Mouse (Mus musculus) C2C12 (cell line): ENCODE data around the gene Tsr3. TPM values are rescaled to one million over a fixed set of nuclear protein-coding genes. Genes with fewer than 3 reads are reported as not detected.

Experiments used
- H3K27me3 ChIP-seq: one replicate; pipeline ENCODE4 v1.6.1; 2011; ENCODE audit not compliant: control insufficient read depth, insufficient read depth, insufficient read length
- H3K36me3 ChIP-seq: one replicate; pipeline ENCODE4 v1.6.1; 2011; ENCODE audit not compliant: control insufficient read depth, insufficient read depth
- H3K4me3 ChIP-seq: one replicate; pipeline ENCODE4 v1.5.1; 2011; ENCODE audit warnings: mild to moderate bottlenecking, control low read depth; ENCODE audit not compliant: poor library complexity, insufficient read depth, severe bottlenecking
- H3K79me2 ChIP-seq: one replicate; pipeline ENCODE4 v1.6.1; 2011; ENCODE audit not compliant: control insufficient read depth, insufficient read depth
- H3K79me3 ChIP-seq: one replicate; pipeline ENCODE4 v1.6.1; 2011; ENCODE audit warnings: low read depth, control low read depth
- H3ac ChIP-seq: one replicate; pipeline ENCODE3; 2011; ENCODE audit warnings: low read depth; ENCODE audit not compliant: control insufficient read depth, insufficient read length
- CEBPB ChIP-seq: IDR thresholded peaks from one replicate; pipeline ENCODE4 v1.6.1; 2011; ENCODE audit warnings: low read depth, mild to moderate bottlenecking, control low read depth, moderate library complexity
- CTCF ChIP-seq: IDR thresholded peaks from one replicate; pipeline ENCODE4 v1.5.1; 2011; ENCODE audit not compliant: control insufficient read depth, insufficient read depth, insufficient read length
- FOSL1 ChIP-seq: IDR thresholded peaks from one replicate; pipeline ENCODE4 v1.8.0; 2011; ENCODE audit warnings: mild to moderate bottlenecking, low read length; ENCODE audit not compliant: poor library complexity, insufficient read depth, severe bottlenecking
- MAX ChIP-seq: IDR thresholded peaks from one replicate; pipeline ENCODE4 v1.6.1; 2011; ENCODE audit warnings: mild to moderate bottlenecking, control low read depth
- MYOD1 ChIP-seq: IDR thresholded peaks from one replicate; pipeline ENCODE4 v1.6.1; 2011; ENCODE audit warnings: low read depth; ENCODE audit not compliant: control insufficient read depth, insufficient read length
- MYOG ChIP-seq: IDR thresholded peaks from one replicate; pipeline ENCODE4 v1.6.1; 2011; ENCODE audit not compliant: control insufficient read depth, insufficient read length; ENCODE audit errors: extremely low read depth
- USF1 ChIP-seq: IDR thresholded peaks from one replicate; pipeline ENCODE4 v1.6.1; 2011; ENCODE audit warnings: low read depth, mild to moderate bottlenecking, control low read depth, moderate library complexity
- polyA plus RNA-seq: library from polyadenylated mRNA; unstranded; fragments of >200 nt; fragmentation: generic; extraction: Trizol; gene quantifications from one replicate; pipeline ENCODE4 v1.2.1, GENCODE M21; 2012; ENCODE audit warnings: missing spikeins

The Tsr3 gene
- polyA plus RNA-seq, 1 experiment: 39.3 TPM

DNA sequence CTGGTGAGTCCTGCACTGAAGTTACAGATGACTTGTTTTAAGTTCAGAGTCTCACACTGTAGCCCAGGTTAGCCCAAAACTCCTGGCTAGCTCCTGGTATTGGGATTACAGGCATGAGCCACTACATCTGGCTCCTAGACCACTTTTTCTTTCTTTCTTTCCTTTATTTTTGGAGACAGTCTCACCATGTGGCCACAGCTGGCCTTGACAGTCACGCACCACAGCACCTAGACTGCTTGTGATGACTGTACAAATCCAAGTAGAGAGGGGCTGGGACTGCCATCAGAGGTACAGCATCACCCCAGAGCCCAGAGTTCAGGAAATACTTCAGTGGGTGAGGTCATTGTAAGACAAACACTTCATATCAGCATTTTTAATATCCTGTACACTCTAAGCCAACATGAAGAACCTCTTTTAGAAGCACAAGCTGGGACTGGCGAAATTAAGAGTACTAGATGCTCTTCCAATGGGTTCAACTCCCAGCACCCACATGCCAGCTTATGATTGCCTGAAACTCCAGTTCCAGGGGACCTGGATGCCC, 30.9 kb downstream of the Tsr3 start:
- peak overlapping the region; percentile 99 for H3K4me3 ChIP-seq
- no peak for TF ChIP-seq MYOD1
- no peak for TF ChIP-seq FOSL1
- no peak for TF ChIP-seq USF1
- no peak for TF ChIP-seq CTCF
- TF ChIP-seq MAX: no peak
- TF ChIP-seq MYOG: no peak
- no peak for TF ChIP-seq CEBPB

DNA sequence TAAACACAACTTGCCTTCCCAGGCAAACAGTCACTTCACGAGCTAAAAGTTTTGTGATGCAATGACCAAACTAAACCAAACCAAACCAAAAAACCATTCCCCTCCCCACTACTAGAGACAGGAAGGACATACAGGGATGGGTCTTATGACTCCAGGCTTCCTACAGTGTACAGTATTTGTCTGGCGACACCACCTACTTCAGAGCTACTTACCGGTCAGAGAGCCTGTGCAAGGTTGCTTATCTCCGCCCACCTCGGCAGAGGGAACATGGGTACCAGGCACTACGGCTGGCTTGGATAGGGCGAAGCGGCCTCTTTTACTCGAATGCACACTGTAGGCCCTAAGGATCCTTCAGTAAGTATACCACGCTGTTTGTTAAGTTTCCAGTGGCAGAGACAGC, 32.4 kb downstream of the Tsr3 start:
- Histone ChIP-seq H3K27me3 (peaks cover 9% of the 10 kb centered on the region), H3ac (peak overlapping the region; percentile 98), H3K4me3 (peak overlapping the region; percentile 99), H3K36me3 (peaks cover 44% of the 10 kb centered on the region), H3K79me2 (peaks cover 59% of the 10 kb centered on the region), H3K79me3 (peaks cover 58% of the 10 kb centered on the region)
- TF ChIP-seq CEBPB (no peak), USF1 (no peak), CTCF (no peak), MYOG (no peak), MAX (no peak), FOSL1 (no peak), MYOD1 (no peak)

More for the DNA sequence above, 30.9 kb downstream of the Tsr3 start:
- H3K79me3 ChIP-seq: peaks cover 69% of the 10 kb centered on the region
- H3ac ChIP-seq: no peak overlapping the region
- no peaks in the 10 kb centered on the region for H3K27me3 ChIP-seq
- peaks cover 58% of the 10 kb centered on the region for H3K36me3 ChIP-seq
- peaks cover 74% of the 10 kb centered on the region for H3K79me2 ChIP-seq

DNA sequence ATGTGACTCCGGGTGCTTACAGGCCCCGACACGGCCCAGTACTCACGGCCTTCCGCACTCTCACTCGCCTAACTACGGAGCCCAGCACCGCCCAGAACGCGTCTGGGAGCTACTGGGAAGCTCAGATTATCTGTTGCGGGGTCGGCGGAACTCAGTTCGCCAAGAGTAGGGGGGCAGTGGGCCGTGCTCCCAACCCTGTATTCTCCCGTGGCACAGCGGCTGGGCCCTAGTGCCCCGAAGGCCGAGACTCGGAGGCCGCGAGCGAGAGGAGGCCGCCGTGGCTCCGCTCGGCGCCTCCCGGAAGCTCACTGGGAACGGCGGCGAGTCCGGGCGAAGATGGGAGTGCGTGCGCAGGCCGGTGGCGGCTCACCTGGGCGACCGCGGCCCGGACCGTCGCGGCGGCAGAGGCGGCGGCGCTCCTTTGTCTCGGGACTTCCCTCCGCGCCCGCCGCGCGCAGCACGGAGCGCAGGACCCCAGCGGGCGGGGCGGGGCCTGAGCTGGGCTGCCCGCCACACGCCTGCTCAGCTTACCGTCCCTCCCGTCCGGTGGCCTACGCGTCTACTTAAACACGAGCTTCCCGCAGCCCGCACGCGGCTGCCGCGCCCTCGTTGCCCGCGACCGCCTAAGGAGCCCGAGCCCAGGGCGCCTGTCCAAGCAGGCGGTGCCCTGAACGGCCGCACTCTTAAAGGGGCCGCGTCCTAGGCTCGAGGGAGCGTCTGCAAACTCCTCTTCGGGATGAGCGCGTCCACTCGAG, 33.2 kb downstream of the Tsr3 start:
- peaks cover 51% of the 10 kb centered on the region for H3K79me2 ChIP-seq
- TF ChIP-seq MAX (peak; percentile 96), FOSL1 (no peak)
- H3K27me3 ChIP-seq: peaks cover 16% of the 10 kb centered on the region
- H3ac ChIP-seq: peak overlapping the region; percentile 98
- peaks cover 50% of the 10 kb centered on the region for H3K79me3 ChIP-seq
- H3K36me3 ChIP-seq: peaks cover 36% of the 10 kb centered on the region
- peak overlapping the region; percentile 99 for H3K4me3 ChIP-seq

GRCm38 (mm10) chr17:25273706-25274501, 33.9 kb downstream of the Tsr3 start:
- Histone ChIP-seq H3K79me2 (peaks cover 43% of the 10 kb centered on the region), H3K79me3 (peaks cover 42% of the 10 kb centered on the region), H3K27me3 (peaks cover 16% of the 10 kb centered on the region), H3K36me3 (peaks cover 28% of the 10 kb centered on the region), H3ac (peak overlapping the region; percentile 98), H3K4me3 (peak overlapping the region; percentile 99)
- TF ChIP-seq MAX (peak; percentile 76), USF1 (peak; percentile 59), FOSL1 (no peak), CEBPB (no peak), CTCF (no peak)

DNA sequence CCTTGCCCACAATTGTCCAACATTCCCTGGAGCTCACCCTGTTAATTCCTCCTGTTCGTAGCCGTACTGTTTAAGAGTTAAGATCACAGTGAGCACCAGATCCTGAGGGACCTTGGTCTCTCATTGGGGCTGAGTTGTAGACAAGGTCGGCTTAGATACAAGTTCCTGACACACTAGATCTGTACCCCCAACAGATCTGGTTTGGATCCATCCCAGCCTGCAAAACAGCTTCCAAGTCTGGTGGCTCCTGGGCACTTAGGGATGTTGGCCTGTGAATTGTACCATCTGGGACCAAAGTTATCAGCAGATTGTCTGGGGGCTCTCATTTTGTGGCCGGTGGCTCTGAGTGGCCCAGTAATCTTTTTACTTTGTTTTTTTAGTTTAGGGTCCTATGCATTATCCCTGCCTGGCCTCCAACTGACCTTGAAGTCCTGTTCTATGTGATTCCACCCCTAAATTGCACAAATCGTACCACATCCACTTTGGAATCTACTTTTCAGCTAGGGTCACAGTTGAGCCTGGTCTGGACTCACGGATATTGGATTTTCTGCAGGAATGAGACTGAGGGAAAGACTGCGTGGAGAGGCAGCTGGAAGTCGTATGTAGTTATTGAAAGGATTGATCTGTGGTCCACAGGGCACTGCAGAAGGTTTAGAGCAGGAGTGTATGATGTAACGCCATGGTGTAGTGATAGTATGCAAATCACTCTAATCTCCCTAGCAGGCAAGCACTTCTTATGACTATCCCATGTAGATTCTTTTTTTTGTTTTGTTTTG, 34.8 kb downstream of the Tsr3 start, which contains the start of gene Ube2i:
Ube2i (minus strand) TSS at position 52 of the 776 bp plus-strand sequence.
- Histone ChIP-seq H3K79me2 (peaks cover 35% of the 10 kb centered on the region), H3ac (peak within 1 kb of the TSS; percentile 98), H3K79me3 (peaks cover 33% of the 10 kb centered on the region), H3K36me3 (peaks cover 19% of the 10 kb centered on the region), H3K27me3 (peaks cover 21% of the 10 kb centered on the region), H3K4me3 (peak within 1 kb of the TSS; percentile 99)
- TF ChIP-seq MYOD1: no peak
- no peak for TF ChIP-seq MYOG
- TF ChIP-seq FOSL1: no peak
- no peak for TF ChIP-seq CTCF
- no peak for TF ChIP-seq CEBPB
- no peak for TF ChIP-seq USF1
- no peak for TF ChIP-seq MAX
